Mouse (Mus musculus): ENCODE measurements around the gene Frmpd4.

DNA sequence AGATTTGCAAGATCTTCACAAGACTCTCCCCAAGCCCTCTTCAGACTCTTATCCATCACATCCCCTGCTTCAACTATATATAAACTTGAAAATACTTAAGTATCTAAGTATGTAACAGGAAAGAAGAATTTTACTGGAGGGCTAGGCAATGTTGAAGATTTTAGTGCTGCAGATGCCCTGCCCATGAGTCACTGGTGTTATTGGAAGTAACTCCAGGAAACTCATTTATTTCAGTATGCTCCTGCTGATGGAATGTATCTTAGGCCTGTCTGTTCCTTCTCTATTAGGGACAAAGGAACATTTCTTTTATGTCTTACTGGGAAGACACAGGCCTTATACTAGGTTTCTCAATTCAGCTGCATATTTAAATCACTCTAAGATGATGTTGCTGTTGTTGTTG lies 592.2 kb downstream of the Frmpd4 start:
- no peak for TF ChIP-seq POLR2A (IDR thresholded peaks at IDR 0.05; ENCODE audit: borderline replicate concordance, extremely low read depth, low read depth, low read length)
- TF ChIP-seq CTCF (IDR thresholded peaks at IDR 0.05; ENCODE audit: insufficient read depth, low read length), result no peak

Measured in lung, adult 2 months (tissue).